Mouse (Mus musculus) midbrain, embryonic 11.5 days (tissue): ENCODE measurements around the gene Gadd45gip1. TPM values are rescaled to one million over a fixed set of nuclear protein-coding genes. Genes with fewer than 3 reads are reported as not detected.

Source experiments
- ATAC-seq: fragments of 200-750 bp; cut with Nextera tagmentation; 2 replicates; pipeline ENCODE4 v1.8.0; 2017; ENCODE audit warnings: moderate TSS enrichment, moderate library complexity; ENCODE audit not compliant: low FRiP score
- DNase-seq: peaks from one replicate; pipeline ENCODE4 v3.0.0; 2015; ENCODE audit warnings: low spot score; ENCODE audit errors: missing footprints
- H3K27ac ChIP-seq: fragments of 300-500 bp; sonication (generic); 2 replicates; pipeline ENCODE4 v1.5.1; 2014; ENCODE audit warnings: low read depth, low read length
- H3K27me3 ChIP-seq: fragments of 300-500 bp; sonication (generic); 2 replicates; pipeline ENCODE4 v1.6.1; 2014; ENCODE audit warnings: mild to moderate bottlenecking, low read length, moderate library complexity, mixed read lengths; ENCODE audit not compliant: control insufficient read depth, insufficient read depth
- H3K36me3 ChIP-seq: fragments of 300-500 bp; sonication (generic); 2 replicates; pipeline ENCODE4 v1.6.1; 2014; ENCODE audit warnings: mild to moderate bottlenecking, low read length, moderate library complexity, mixed read lengths; ENCODE audit not compliant: control insufficient read depth, insufficient read depth
- H3K4me1 ChIP-seq: fragments of 300-500 bp; sonication (generic); 2 replicates; pipeline ENCODE4 v1.6.1; 2014; ENCODE audit warnings: low read length; ENCODE audit not compliant: control insufficient read depth, insufficient read depth
- H3K4me2 ChIP-seq: fragments of 300-500 bp; sonication (generic); 2 replicates; pipeline ENCODE4 v1.6.1; 2014; ENCODE audit warnings: mild to moderate bottlenecking, moderate library complexity
- H3K4me3 ChIP-seq: fragments of 300-500 bp; sonication (generic); 2 replicates; pipeline ENCODE4 v1.5.1; 2014; ENCODE audit warnings: low read depth, low read length
- H3K9ac ChIP-seq: fragments of 300-500 bp; sonication (generic); 2 replicates; pipeline ENCODE4 v1.6.1; 2014; ENCODE audit warnings: low read length
- H3K9me3 ChIP-seq: fragments of 300-500 bp; sonication (generic); 2 replicates; pipeline ENCODE4 v1.6.1; 2016; ENCODE audit warnings: low read length; ENCODE audit not compliant: control insufficient read depth
- WGBS: fragments of 180-500 bp; shearing (Covaris S2); extraction: QIAGEN DNeasy Blood & Tissue Kit; methylation state at CpG from one replicate; pipeline ENCODE4 v1.1.7; 2014; 5-methylcytosine and 5-hydroxymethylcytosine counted together
- polyA plus RNA-seq: library from polyadenylated mRNA; unstranded; fragments of >200 nt; fragmentation: Nextera tagmentation; extraction: Ambion mirVana; gene quantifications from 2 replicates; pipeline ENCODE4 v1.2.1, GENCODE M21; 2014

The Gadd45gip1 gene
- polyA plus RNA-seq, 1 experiment from 2014 or later = 37.8 TPM

DNA sequence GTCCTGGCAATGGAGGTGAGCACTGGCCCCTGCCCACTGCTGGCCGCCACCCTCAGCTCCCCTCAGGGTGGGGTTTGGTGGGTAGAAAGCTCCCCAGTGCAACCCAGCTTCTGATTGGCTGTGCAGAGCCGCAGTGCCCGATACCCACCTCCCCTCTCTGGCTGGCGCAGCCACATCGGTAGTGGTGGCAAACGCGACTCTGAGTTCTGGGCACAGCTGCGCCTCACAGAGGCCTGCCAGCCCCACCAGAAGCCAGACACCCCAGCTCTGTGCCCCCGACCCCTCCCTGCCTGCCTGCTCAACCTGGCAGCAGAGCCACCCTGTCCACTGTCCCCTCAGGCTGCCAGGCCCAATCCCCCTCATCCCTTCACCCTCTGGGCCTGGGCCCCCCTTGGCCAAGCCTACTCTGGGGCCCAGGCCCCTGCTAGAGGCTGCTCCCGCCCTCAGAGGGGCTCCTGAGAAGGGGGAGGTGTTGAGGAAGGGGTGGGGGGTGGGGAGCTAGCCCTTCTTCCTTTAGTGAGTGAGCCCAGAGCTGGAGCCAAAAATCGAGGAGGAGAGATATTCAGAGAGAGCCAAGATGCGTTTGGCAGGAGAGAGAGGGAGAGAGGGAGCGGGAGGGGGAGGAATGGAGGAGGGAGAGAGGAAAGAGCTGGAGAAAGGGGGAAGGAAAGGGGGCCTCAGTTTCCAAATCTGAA is 37.4 kb upstream of the Gadd45gip1 start:
- no peaks in the 10 kb centered on the region for H3K36me3 ChIP-seq
- DNase-seq (no peak), ATAC-seq (no peak)
- peaks cover 2% of the 10 kb centered on the region; the same call in 1 of the 2 replicates for H3K4me1 ChIP-seq
- no peak overlapping the region for H3K4me3 ChIP-seq
- WGBS = 62% methylated on average over 13 of the region's 13 CpGs
- no peak overlapping the region; the same call in 1 of the 2 replicates for H3K9ac ChIP-seq
- no peak overlapping the region for H3K27ac ChIP-seq
- H3K27me3 ChIP-seq = peaks cover 90% of the 10 kb centered on the region
- no peaks in the 10 kb centered on the region for H3K9me3 ChIP-seq
- no peak overlapping the region for H3K4me2 ChIP-seq

DNA sequence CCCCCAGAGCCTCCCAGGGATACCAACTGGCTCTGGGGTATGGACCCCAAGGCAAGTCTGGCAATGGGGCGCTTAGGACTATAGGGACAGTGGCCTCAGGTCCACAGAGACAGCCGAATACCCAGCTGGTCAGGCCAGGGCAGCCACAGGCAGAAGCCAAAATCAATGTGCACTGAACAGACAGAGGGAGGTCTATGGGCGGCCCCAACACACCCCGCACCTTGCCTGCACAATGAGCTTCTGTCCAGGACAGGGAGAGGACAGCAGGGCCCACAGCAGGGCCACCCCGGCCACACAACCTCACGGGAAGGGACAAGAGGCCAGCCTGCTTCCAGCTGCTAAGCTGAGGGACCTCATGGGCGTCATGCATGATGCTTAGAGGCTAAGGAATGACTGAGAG is 36.8 kb upstream of the Gadd45gip1 start:
- peaks cover 90% of the 10 kb centered on the region for H3K27me3 ChIP-seq
- ATAC-seq (no peak), DNase-seq (peak; percentile 85)
- peaks cover 5% of the 10 kb centered on the region for H3K4me1 ChIP-seq
- WGBS = 54% methylated on average over 7 of the region's 7 CpGs
- H3K4me2 ChIP-seq = no peak overlapping the region
- H3K9me3 ChIP-seq = no peaks in the 10 kb centered on the region
- H3K4me3 ChIP-seq = no peak overlapping the region
- H3K27ac ChIP-seq = no peak overlapping the region
- no peaks in the 10 kb centered on the region for H3K36me3 ChIP-seq
- no peak overlapping the region for H3K9ac ChIP-seq

- Histone ChIP-seq H3K27me3 (peaks cover 92% of the 10 kb centered on the region), H3K4me2 (no peak overlapping the region), H3K9me3 (no peaks in the 10 kb centered on the region), H3K9ac (no peak overlapping the region), H3K4me3 (no peak overlapping the region), H3K4me1 (peaks cover 8% of the 10 kb centered on the region), H3K27ac (no peak overlapping the region), H3K36me3 (no peaks in the 10 kb centered on the region)
- no peak for DNase-seq
- WGBS = 77% methylated on average over 15 of the region's 15 CpGs
- ATAC-seq = no peak
These were observed 34.0 kb upstream of the Gadd45gip1 start for GRCm38 (mm10) chr8:84797256-84797797.

DNA sequence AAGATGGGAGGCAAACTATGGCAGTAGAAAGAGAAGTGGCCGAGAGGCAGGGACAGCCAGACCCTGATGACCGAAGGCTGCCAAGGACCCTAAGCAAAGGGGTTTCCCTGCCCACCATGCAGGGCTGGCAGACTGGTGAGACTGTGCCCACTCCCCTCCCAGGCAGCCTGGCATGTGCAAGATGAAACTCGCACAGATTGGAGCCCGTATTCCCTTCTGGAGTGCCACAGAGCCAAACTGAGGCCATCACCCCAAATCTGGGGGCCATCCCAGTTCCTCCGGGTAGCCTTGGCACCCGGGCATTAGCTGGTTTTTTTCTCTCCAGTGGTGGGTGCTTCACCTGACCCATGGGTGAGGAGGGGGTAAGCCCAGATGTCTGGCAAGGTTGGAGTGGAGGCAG is 33.4 kb upstream of the Gadd45gip1 start:
- WGBS = 55% methylated on average over 6 of the region's 6 CpGs
- peak; percentile 83 for DNase-seq

DNA sequence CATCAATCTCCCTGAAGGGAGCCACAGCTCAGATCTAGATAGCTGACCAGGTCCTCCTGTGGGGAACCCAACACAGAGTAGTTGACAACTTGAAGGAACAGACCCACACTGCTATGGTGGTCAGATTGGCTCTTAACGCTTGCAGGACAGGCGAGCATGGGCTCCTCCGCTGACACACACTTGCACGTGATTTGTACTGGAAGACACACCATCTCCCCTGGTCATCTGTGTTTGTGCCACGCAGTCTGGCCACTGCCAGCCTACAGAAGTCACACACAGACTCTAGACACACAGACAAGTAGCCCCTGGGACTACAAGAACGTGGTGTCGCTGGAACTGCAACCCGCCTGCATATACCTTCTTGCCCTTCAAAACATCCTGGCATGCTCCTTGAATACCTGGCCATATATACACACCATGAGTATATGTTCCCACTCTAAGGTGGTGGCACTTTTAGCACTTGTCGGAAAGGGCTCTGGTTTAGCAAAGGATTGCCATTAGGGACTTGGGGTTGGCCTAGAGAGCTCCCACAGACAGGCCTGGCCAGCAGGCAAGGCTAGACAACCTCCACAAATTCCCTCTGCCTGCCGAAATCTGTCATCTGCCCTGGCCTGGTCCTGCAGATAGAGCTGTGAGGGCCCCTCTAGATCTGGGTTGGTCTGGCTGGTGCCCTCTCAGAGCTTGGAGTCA is 32.7 kb upstream of the Gadd45gip1 start:
- Histone ChIP-seq H3K27ac (no peak overlapping the region), H3K4me2 (peak overlapping the region; percentile 92), H3K9ac (0 out of 2 replicates have a peak overlapping the region, but pooled peaks have one; percentile 9), H3K4me3 (peak overlapping the region; percentile 68), H3K4me1 (peaks cover 8% of the 10 kb centered on the region), H3K27me3 (peaks cover 96% of the 10 kb centered on the region), H3K9me3 (no peaks in the 10 kb centered on the region), H3K36me3 (no peaks in the 10 kb centered on the region)
- 30% methylated on average over 10 of the region's 10 CpGs for WGBS
- no peak for ATAC-seq
- no peak for DNase-seq

More for the DNA sequence above, 33.4 kb upstream of the Gadd45gip1 start:
- no peaks in the 10 kb centered on the region for H3K9me3 ChIP-seq
- H3K36me3 ChIP-seq = no peaks in the 10 kb centered on the region
- peaks cover 8% of the 10 kb centered on the region for H3K4me1 ChIP-seq
- H3K27me3 ChIP-seq = peaks cover 92% of the 10 kb centered on the region
- H3K4me3 ChIP-seq = no peak overlapping the region
- H3K9ac ChIP-seq = no peak overlapping the region
- no peak overlapping the region for H3K4me2 ChIP-seq
- no peak for ATAC-seq
- no peak overlapping the region for H3K27ac ChIP-seq

- no peak overlapping the region for H3K27ac ChIP-seq
These were observed 32.0 kb upstream of the Gadd45gip1 start for GRCm38 (mm10) chr8:84799136-84799931.

GRCm38 (mm10) chr8:84799999-84800831 is 31.1 kb upstream of the Gadd45gip1 start, which contains the start of gene Nfix:
TSS of gene Nfix (minus strand) at chr8:84800344.
- Histone ChIP-seq H3K4me2 (peak within 1 kb of the TSS; percentile 92), H3K9me3 (no peaks in the 10 kb centered on the region), H3K4me1 (peaks cover 8% of the 10 kb centered on the region), H3K27ac (no peak within 1 kb of the TSS), H3K4me3 (peak within 1 kb of the TSS; percentile 68), H3K9ac (peak within 1 kb of the TSS; percentile 73), H3K36me3 (no peaks in the 10 kb centered on the region), H3K27me3 (peaks cover 89% of the 10 kb centered on the region)
- WGBS = 2% methylated on average over 68 of the region's 125 CpGs
- peak; percentile 60 for ATAC-seq
- peak; percentile 93 for DNase-seq

More at GRCm38 (mm10) chr8:84799136-84799931, 32.0 kb upstream of the Gadd45gip1 start:
- peak; percentile 6; the same call in 1 of the 2 replicates for ATAC-seq
- H3K36me3 ChIP-seq = no peaks in the 10 kb centered on the region
- H3K27me3 ChIP-seq = peaks cover 91% of the 10 kb centered on the region
- no peaks in the 10 kb centered on the region for H3K9me3 ChIP-seq
- peak overlapping the region; percentile 92 for H3K4me2 ChIP-seq
- 2% methylated on average over 86 of the region's 108 CpGs for WGBS
- H3K4me1 ChIP-seq = peaks cover 8% of the 10 kb centered on the region
- peak; percentile 94 for DNase-seq
- H3K4me3 ChIP-seq = peak overlapping the region; percentile 68
- H3K9ac ChIP-seq = peak overlapping the region; percentile 73

- Histone ChIP-seq H3K9me3 (no peaks in the 10 kb centered on the region), H3K9ac (no peak overlapping the region), H3K27ac (no peak overlapping the region), H3K36me3 (no peaks in the 10 kb centered on the region), H3K27me3 (peaks cover 61% of the 10 kb centered on the region), H3K4me3 (no peak overlapping the region), H3K4me1 (no peaks in the 10 kb centered on the region; the same call in 1 of the 2 replicates), H3K4me2 (no peak overlapping the region)
- DNase-seq (no peak), ATAC-seq (no peak)
- WGBS = 94% methylated on average over 5 of the region's 5 CpGs
These were observed 25.3 kb upstream of the Gadd45gip1 start for GRCm38 (mm10) chr8:84806031-84806430.
